Mouse (Mus musculus) spleen, adult 10 weeks (tissue): Measurements from ENCODE around the gene Tmem216. TPM values are rescaled to one million over a fixed set of nuclear protein-coding genes. Genes with fewer than 3 reads are reported as not detected.

Experiments
- polyA plus RNA-seq: library from polyadenylated mRNA; stranded (reverse); fragments of 350-450 nt; fragmentation: Illumina TruSeq; extraction: RNeasy Lipid Tissue Mini Kit (QIAGEN cat#74804); gene quantifications from one replicate; pipeline ENCODE4 v1.2.3, GENCODE M21; 2015; ENCODE audit warnings: low replicate concordance; ENCODE audit not compliant: insufficient read depth

Tmem216 gene
- 11.1 TPM for polyA plus RNA-seq

DNA sequence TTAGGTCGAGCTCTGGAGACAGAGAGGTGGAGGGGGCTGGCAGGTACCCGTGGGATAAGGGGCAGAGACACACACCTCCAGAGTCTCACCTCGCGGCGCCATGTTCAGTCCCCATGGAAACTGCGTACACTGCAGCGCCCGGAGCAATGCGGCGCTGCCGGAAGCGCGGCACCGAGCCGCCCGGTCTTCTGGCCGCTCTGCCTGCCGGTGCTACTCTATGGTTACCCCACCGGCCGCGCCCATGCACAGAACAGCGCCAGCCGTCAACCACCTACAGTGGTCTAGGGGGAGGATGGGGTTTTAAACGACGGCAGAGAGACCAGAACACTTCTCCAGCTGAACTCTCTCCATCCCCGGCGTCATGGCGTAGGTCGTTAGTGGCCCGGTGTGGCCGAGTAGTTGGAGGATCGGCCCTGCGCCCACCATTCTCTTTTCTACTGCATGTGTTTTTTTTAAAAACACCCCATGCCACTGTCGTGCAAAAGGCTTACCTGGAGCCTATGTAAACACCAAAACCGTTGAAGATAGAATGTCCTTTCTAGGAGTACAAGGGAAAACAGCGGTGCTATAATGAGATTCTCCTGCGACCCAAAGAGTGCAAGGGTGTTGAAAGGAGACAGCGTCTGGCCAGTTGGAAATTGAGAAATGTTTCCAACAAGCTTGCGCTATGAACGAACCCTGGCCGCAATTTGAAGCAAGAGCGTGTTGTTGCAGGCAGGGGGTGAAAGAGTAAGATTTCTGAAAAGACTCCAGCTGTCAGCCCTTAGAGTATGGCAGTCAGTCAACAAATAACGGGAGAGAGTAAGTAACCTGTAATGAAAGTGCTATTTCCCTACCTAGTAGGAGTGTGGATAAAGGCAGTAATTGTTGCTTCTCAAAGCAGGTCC, at the start of gene Tmem216:
TSS of gene Tmem216 (minus strand) at position 615 of the 887 bp plus-strand sequence.

GRCm38 (mm10) chr19:10605293-10605900, 49.4 kb upstream of the Tmem216 start, which contains the start of the genes Ddb1 and Tkfc:
TSS of gene Ddb1 (plus strand) at chr19:10605327.
TSS of gene Tkfc (minus strand) at chr19:10605654.

DNA sequence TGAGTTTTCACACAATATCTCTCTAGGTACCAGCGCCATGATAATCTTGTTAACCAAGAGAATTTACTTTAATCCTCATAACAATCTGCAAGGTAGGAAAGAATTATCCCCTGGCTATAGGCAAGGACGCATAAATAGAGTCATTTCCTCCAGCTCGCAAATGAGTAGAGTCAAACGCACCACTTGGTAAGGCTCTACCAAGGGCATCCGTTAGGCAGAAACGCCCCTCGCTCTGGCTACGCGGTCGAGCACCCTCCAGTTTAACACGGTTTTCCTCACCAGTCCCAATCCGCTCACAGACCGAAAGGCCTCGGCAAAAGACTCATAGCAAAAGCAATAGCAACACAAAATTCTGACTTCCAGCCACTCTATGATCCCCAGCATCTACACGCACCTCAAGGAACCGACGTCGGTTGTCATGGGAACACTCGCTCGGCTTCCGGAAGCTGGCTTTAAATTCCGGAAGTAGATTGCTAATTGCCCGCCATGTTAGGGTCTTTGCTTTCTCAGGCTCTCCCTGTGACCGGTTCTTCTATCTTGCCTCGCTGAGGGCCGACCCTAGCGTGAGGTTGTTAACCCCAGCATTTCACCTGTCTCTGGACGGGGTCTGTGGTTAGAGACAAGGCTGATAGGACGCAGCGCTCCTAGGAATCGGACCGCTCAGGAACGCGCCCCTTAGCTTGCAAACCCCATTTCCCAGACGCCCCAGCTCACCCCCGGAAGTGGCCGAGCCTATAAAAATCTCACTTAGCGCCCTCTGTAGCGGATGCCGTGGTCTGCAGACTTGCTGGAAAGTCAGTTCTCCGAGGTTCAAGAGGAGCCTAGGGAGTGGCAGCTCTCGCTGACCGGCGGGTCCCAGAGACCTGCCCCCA, 20.9 kb upstream of the Tmem216 start, which contains the start of the genes Cyb561a3 and Tmem138:
TSS of gene Cyb561a3 (plus strand) at position 483 of the 872 bp plus-strand sequence.
TSS of gene Tmem138 (minus strand) at position 673 of the 872 bp plus-strand sequence.

DNA sequence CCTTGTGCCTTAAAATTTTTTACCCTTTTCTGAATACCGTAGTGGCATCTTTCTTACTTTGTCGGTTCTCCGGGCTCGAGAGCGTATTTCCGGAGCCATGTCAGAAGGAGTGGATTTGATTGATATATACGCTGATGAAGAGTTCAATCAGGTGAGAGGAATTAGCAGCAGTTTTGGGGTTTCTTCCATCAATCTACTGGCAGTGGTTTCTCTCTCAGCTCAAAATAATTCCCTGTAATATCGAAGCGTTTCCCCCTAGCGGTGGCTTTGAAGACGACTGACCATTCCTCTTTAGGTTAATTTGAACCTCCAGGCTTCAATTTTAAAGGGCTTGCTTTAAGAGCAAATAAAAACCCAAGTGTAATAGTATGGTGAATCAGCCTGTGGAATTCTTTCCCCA, 30.1 kb downstream of the Tmem216 start, which contains the start of gene Sdhaf2:
TSS of gene Sdhaf2 (minus strand) at position 233 of the 400 bp plus-strand sequence.

GRCm38 (mm10) chr19:10525106-10525901, 30.7 kb downstream of the Tmem216 start, which contains the start of gene Cpsf7:
TSS of gene Cpsf7 (plus strand) at chr19:10525266.

Other genes starting within 250 kb of the Tmem216 start
- 0.21 TPM for gene Syt7, start 167.1 kb downstream of the Tmem216 start, polyA plus RNA-seq
- gene Lrrc10b, start 98.8 kb downstream of the Tmem216 start, polyA plus RNA-seq: not detected
- 0.58 TPM for gene Ppp1r32, start 73.3 kb downstream of the Tmem216 start, polyA plus RNA-seq
- 176 TPM for gene Cpsf7, start 31.0 kb downstream of the Tmem216 start, polyA plus RNA-seq
- 102 TPM for gene Sdhaf2, start 30.1 kb downstream of the Tmem216 start, polyA plus RNA-seq
- gene Cyb561a3, start 20.9 kb upstream of the Tmem216 start, polyA plus RNA-seq: 181 TPM
- 17.3 TPM for gene Tmem138, start 21.1 kb upstream of the Tmem216 start, polyA plus RNA-seq
- 165 TPM for gene Ddb1, start 49.1 kb upstream of the Tmem216 start, polyA plus RNA-seq
- 3.9 TPM for gene Tkfc, start 49.4 kb upstream of the Tmem216 start, polyA plus RNA-seq
- gene Vwce, start 78.0 kb upstream of the Tmem216 start, polyA plus RNA-seq: 0.08 TPM
- not detected for gene Pga5, start 121.8 kb upstream of the Tmem216 start, polyA plus RNA-seq
- gene Vps37c, start 132.5 kb upstream of the Tmem216 start, polyA plus RNA-seq: 11.2 TPM
- gene Cd5, start 182.8 kb upstream of the Tmem216 start, polyA plus RNA-seq: 33.1 TPM